Mouse (Mus musculus) skeletal muscle tissue, adult 2 months (tissue): Measurements from ENCODE around the gene Nras.

Experiments
- DNase-seq: peaks from one replicate; pipeline ENCODE4 v3.0.0-alpha.2; 2012; ENCODE audit warnings: low read depth, low spot score

The Nras gene

DNA sequence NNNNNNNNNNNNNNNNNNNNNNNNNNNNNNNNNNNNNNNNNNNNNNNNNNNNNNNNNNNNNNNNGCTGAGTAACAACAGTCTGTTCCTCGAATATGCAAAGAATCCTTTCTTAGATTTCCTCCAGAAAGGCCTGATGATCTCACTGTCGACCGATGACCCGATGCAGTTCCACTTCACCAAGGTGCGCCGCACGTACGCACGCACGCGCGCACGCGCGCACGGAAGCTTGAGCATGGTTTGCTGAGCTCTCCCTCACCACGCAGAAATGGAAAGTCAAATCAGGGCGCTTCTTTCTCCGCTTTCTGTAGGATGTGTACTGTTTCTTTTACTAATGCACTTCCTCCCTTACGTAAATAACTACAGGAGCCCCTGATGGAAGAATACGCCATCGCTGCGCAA is 40.6 kb downstream of the Nras start:
- no peak for DNase-seq

DNA sequence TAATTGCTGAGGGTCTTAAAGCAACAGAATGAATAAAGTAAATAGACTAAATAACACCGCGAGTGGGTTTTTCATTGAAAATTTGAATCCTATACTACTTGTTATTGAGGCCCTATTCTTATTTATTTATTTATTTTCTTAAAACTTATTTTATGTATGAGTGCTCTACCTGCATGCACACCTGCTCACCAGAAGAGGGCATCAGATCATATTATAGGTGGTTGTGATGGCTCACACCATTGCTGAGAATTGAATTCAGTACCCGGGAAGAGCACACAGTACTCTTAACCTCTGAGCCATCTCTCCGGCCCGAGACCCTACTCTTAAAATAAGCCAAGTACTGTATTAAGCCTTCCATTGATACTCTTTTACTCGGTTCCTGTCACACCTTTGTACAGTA is 41.6 kb downstream of the Nras start:
- no peak for DNase-seq

DNA sequence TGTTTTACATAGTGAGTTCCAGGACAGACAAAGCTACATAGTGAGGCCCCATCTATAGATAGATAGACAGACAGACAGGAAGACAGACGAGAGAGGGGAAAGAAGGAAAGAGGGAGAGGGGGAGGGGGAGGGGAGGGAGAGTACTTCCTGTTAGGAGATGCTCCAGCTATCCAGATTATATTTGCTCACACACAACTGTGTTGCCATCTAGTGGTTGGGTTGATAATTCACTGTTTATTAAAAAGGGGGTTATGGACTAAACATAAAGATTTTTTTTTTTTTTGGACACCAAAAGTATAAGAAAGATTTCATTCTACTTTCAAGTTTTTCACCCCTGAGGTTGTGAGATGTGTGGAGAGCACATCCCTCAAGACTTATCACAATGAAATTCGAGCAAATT is 42.6 kb downstream of the Nras start:
- DNase-seq = no peak

DNA sequence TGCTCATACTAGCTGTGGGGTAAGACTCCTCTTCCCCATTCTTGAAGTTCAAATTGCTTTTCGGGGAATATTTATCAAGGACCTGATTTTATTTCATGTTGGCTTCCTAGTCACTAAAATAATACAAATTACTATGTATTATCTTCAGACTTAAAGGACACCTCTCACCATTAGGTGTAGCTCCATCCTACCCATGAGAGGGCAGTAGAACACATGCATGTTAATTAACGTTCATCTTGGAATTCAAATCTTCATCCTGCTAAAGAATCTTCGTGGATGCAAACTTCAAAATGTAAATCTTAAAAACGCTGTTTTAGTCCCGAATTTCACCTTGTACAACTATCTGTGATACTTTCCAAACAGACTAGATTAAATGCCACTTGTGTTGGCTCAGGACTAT is 43.1 kb downstream of the Nras start:
- no peak for DNase-seq

DNA sequence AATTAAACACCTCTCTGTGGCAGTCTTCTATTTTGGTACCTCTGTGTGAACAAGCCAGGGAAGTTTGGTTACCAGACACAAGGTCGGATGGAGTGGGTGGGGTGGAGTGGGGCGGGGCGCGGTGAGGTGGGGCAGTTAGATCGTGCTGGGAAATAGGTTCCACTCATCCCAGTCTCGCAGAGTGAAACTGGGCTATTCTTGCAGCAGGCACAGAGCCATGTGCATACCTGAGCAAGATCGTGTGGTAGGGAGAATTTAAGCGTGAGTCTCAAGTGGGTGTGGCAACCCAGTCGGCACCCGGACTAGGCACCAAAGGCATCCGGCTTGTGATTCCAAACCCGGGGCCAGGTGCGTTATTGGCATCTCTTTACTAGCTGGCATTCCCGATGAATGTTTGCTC is 43.8 kb downstream of the Nras start:
- DNase-seq = peak; percentile 45

DNA sequence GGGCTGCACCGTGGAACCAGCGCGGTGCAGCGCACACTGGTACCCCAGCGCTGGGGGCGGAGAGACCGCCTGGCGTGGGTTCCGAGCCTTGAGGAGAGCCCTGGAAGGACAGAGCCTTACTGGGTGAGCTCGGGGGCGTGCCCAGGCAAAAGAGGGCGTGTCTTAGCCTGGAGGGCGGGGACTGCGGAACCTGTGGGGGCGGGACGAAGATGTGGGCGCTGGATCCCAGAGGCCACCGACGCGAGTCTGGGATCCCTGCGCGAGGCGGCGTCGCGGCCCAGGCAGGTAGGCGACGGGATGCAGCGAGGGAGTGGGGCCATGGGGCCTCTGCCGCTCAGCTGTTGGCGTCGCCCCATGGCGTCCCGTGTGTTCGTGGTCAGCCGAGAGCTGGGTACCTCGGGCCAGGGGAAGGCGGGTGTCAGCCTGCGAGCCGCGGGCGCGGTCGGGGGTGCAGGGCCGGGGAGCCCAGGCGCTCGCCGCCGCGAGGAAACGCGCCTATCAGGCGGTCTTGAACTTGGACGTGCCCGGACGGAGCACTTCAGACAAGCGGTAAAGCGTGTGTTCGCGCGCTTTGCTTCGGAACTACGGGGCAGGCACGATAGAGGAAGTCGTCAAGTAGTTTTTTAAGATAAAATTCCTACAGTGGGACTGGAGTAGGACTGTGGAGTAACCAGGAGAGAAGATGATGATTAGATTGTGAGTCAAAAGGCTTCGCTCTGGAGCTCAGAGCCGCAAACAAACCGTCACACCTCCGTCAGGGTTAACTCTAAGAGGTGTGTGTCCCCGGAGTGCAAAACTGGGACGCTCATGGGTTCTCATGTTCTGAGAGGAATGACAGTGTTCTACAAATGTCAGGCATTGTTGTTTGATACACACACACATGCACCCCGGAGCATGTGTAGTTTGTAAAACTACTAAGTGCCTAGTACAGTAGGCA is 44.6 kb downstream of the Nras start, which contains the start of gene Dennd2c:
TSS of gene Dennd2c (plus strand) at position 151 of the 937 bp plus-strand sequence.
- peak; percentile 83 for DNase-seq

DNA sequence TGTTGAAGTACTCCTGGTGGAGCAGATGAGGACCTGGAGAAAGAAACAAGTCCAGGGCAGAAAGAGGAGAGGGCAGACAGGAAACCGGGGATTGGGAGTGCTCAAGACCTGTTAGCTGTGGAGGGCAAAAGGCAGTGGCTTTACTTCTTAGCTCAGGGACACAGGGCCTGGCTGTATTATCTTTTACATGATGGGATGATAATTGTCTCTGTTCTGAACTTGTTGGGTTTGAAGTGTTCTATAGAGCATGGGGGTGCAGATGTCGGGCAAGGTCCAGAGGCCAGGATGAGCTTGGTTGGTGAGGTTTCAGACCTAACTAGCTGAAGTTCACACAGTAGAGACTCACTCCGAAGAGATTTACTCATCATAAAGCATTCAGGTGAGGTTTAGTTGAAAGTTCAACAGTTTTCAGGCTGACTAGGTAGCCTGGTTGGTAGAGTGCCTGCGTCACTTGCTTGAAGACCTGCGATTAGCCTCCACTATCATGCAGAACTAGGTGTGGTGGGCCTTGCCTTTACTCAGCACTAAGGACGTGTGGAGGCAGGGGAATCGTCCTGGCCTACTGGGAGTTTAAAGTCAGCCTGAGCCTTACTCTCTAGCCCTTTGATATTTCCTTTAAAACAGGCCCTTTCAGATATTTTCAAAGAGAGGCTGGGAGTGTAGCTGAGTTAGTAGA is 49.6 kb downstream of the Nras start:
- no peak for DNase-seq

DNA sequence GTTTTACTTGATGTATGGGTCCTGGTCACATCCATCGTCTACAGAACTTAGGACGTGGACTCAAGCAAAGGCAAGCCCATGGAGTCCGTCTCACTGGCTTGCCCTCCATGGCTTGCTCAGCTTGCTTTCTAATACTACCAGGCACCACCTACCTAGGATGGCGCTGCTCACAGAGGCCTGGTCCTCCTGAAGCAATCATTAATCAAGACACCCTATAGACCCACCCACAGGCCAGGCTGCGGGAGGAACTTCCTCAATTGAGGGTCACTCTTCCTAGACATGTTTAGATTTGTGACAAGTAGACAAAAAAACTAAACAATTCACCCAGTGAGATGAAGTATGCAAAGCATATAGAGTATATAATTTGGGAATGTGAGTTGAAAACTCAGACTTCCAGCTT is 54.1 kb downstream of the Nras start:
- DNase-seq = no peak
